Mouse (Mus musculus): ENCODE data around the gene Clint1.
A peak's percentile ranks its signal among the peaks of the same experiment; 100 is the strongest.

The Clint1 gene

DNA sequence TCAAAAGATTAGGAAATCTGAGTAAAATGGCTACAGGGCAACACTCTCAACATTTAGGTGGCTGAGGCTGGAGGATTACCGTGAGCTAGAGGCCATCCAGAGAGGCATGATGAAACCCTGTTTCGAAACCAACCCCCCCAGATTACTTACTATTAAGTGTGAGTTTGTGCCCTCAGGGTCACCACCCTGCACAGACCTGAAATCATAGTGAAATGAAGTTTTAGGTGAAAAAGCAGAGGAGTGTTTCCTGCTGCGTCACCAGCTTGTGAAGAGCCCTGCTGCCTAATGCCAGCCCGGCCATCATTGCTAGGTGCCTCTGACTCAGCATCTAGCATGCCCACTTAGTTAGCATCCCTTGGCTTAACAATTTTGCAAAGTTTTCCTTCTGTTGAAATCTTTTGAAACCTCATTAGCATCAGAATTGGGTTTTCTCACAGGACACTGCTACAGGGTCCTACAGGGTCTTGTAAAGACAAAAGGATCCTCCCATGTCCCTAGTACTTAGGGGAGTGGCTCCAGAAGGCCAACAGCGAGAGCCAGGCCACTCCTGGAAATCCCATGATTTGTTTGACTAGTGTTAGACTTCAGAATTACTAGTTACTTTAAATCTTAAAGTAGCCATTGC lies 33.9 kb downstream of the Clint1 start:
- no peak for DNase-seq

DNA sequence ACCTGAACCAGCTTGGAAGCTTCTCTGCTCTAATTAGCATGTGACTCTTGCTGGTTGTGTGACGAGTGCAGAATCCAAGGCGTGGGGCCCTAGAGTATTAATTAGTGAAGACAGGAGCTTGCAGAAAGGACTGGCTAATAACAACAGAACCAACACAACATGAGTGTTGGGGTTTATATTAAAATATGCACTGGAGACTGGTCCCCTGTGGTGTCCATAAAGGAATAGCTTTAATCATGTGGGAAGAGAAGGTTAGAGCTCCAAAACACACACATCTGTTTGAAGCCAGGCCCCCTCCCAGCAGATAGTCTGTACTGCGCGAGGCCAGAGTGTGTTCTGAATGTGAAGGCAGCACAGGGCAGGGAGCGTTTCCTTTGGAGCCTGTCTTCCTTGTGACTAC lies 34.7 kb downstream of the Clint1 start:
- no peak for DNase-seq

DNA sequence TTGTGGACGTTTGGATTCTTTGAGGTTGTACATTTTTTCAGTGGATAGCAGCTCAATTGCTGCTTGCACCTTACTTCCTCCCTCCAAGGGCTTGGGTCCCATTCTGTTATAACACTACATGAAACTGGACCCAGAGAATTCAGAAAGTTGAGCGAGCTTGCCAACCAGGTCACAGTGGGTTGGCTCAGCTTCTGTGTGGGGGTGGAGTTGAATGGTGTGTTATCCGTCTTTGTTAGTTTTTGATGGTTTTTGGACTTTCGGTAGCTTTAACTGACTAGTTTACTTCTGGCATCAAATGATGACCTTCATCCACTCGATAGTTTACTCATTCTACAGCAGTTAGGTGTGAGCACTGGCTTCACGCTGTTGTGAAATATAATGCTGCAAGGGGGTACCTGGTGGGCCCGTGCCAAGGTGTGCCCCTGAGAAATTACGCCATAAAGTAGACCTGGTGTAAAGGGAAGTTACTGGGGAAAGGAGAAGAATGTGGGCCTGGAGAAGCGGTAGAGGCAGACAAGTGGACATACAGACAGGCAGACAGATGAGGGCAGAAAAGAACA lies 36.7 kb downstream of the Clint1 start:
- DNase-seq: no peak

DNA sequence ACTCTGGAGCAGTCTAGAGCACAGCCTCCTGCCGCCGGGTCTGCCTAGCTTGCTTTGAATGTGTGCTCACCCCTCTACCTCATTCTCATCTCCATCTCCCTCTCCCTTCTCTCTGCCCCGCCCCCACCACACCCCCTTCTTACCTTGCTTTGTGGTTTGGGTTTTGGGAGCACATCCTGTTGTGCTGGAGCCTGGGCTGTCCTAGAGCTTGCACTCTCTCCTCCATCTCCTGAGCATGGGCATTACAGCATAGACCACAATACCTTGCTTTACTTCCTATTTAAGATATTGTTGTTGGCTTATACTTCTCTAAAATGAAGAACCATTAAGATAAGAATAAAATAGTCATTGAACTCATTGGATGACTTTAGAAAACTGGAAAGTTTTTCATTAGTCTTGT lies 38.1 kb downstream of the Clint1 start:
- DNase-seq: no peak

DNA sequence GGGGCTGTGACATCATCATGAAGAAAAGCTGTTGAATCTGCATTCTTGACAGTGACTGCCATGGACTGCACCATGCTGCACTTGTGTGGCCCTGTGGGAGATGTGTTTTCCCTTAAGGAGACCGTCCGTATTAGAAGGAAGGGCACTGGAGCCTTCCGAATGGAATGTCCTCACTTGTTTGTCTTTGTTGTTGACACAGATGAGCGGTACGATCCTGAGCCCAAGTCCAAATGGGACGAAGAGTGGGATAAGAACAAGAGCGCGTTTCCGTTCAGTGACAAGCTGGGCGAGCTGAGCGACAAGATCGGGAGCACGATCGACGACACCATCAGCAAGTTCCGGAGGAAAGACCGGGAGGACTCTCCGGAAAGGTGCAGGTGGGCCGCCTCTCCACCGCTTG lies 38.6 kb downstream of the Clint1 start:
- DNase-seq: no peak

DNA sequence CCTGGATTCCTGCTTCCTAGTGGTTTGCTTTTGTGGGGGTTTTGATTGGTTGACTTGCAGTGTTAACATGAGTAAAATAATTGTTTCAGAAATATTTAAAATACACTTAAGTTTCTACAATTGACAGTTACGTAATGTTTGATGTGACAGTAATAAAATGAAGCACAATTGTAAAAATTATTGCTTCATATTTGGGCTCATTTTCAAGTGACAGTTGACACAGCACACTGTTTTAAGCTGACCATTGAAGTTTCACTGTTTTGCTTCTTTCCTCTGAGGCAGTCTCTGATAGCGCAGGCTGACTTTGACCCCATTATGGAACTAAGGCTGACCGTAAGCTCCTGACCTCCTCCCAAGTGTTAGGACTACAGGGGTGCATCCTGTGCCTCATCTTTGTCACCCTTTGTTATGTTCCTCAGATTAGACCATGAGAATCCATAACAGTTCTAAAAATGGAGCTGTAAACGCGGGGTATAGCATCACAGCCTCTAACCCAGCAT lies 41.1 kb downstream of the Clint1 start:
- no peak for DNase-seq

DNA sequence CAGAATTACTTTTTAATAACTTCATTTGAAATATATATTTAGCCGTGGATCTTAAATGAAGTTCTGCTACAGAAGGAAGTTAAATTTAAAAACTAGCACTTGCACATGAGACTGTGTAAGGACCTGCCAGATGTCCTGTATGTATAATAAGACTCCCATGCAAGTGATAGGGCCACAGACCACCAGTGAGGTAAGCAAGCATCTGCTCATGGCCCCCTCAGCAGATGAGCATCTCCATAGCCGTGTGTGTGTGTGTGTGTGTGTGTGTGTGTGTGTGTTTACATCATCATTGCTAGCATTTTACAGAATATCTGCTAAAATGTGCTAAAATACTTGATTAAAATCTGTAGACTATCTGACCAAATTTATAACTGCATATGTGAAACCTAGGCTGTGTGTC lies 45.5 kb downstream of the Clint1 start:
- no peak for DNase-seq

DNA sequence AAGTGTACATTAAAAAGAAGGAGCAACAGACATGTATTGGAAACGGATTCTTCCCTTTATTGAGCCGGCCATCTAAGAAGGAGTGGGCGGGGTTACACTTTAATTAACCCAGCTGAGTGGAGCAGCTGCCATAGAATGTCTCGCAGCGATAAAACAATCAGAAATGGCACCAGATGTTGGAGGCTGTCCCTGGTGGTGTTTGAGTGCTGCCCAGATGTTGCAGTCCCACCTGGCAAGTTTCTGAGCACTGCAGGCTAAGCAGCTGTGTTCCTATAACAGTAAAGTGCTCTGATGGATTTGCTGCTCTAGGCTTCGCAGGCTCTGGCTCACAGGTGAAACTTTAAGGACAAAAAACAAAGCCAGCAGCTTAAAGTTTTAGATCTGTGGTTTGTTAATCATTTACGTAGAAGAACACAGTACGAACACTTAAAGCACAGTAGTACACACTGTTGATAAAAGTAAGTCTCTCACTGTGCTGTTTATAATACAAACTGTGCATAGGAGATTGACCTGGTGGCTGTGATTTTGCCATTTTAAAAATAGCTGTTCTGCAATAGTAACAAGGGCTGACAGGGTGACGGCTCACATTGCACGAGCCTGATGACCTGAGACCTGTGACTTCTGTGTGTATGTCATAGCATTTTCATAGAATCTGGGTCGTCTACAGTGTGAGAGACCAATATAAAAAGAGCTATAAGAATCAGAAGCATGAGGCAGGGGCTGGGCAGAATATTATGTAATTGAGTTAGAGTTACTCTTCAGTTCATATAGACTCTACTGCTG lies 48.6 kb downstream of the Clint1 start:
- no peak for DNase-seq

DNA sequence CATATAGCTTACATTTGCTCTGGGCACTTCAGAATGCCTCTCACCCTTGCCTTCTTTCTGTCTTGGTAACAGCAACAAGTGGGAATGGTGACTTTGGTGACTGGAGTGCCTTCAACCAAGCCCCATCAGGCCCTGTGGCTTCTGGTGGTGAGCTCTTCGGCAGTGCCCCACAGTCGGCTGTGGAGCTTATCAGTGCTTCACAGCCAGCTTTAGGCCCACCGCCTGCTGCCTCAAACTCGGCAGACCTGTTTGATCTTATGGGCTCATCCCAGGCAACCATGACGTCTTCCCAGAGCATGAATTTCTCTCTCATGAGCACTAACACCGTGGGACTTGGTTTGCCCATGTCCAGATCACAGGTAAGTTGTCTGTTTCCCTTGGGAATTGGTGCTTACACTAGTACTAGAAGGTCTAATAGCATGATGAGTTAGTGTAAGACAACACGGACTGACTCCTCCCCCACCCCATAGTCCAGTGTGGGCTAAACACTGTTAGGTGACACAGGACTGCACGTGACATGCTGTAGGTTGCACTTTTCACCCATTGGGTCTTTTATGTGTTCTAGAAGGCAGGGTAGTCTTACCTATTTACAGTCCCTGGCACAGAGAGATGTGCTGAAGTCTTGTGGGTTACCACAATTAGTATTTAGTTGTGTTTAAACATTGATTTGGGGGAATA lies 54.4 kb downstream of the Clint1 start:
- DNase-seq: no peak

DNA sequence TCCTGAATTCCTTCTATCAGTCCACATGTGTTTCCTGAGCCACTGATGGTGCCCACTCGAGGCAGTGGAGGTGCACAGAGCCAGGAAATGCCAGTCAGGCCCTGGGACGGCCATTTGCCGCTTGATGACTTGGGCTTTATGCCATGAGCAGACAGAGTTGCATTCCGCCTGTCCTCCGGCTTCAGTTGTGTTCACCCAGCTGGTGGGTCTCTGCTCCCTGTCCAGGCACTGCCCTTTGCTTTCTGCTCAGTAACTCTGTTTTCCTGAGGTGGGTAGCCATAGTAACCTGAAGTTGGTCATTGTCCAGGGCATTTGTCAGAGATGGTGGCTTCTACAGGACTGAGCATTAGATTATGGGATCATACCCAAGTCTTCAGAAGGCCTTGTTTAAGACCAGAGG lies 55.5 kb downstream of the Clint1 start:
- no peak for DNase-seq

DNA sequence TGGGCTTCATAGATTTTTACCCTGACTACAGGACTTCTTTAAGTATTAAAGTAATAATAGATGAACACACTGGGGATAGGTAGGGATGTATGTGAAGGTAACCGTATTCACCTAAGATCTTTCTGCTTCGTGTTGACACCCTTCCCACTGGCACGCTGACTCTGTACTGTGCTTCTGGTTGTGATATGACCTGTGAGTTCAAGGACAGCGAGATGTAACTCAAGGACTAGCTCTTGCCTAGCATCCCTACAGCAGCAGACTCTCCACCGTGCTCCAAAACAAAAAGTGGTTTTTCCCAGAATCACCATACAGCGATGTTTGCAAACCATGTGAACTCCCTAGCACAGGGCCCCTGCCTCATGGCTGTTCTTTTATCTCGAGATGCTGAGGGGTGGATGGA lies 56.2 kb downstream of the Clint1 start:
- no peak for DNase-seq

DNA sequence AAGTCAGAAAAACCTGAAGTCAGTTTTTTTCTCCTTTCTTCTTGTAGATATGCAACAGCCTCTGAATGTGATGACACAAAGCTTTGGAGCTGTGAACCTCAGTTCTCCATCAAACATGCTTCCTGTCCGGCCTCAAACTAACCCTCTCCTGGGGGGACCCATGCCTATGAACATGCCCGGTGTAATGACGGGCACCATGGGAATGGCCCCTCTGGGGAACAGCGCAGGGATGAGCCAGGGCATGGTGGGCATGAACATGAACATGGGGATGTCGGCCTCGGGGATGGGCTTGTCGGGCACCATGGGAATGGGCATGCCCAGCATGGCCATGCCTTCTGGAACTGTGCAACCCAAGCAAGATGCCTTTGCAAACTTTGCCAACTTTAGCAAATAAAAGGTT lies 57.0 kb downstream of the Clint1 start:
- no peak for DNase-seq

DNA sequence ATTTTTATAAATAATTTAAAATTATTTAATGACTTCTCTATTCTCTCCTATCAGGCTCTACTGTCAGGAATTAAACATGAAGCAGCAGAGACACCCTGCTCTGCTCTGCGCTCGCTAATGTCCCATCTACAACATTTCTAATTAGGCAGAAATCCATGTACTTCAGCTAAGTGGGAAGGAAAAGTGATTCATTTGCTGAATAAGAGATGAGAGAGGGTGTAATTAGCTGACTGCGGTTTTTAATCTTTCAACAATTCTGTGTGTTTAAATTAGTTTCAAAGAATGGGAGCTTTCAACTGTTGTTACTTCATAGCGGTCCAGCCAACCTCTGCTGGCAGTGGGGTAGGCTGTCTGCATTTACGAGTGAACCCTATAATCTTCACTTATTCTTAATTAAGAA lies 58.9 kb downstream of the Clint1 start:
- no peak for DNase-seq

DNA sequence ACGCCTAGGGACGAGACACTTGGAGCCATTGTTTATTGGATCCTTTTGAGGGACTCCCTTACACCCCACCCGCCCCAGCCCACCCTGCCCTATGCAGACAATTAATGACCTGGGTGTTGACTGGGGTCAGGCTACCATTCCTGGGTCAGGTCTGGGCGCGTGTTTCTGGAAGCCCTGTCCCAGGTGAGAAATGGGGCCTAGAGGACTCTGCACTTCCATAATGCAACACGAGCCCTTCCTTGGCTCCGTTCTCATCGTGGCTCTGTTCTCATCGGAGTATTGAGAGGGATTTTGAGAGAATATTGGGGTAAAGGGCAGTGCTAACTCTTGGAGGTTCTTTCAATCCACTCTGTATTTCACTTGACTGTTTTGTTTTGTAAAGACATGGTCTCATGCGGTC lies 64.3 kb downstream of the Clint1 start:
- no peak for DNase-seq

DNA sequence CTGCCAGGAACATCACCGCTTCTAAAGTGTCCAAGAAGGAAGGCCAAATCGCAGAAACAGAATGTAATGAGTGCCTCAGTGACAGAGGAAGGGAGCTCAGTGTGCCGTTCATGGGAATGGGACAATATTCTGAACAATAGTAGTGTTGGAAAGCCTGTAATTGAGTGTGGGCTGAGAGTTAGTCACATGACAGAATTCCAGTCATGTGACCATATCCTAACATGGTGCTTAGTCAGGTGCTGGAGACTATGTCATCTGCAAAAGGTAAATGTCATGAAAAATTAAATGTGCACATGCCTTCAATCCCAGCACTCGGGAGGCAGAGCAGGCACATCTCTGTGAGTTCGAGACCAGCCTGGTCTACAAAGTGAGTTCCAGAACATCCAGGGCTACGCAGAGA lies 66.2 kb downstream of the Clint1 start:
- no peak for DNase-seq

DNA sequence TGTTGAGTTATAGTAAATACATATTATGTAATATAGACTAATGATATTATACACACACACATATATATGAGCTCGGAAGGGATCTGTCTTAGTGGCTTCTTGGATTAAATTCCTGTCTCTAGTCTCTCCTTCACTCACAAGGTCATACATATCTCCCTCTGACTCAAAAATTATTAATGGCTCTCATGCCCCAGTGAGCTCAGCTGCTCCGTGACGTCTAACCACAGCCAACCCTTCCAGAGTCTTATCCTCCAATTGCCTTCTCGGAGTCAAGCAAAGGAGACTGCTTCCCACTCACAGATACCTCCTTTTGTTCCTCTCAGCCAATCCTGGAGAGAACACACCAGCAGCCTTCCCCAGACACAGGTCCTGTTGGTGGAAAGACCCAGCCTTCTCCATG lies 67.0 kb downstream of the Clint1 start:
- DNase-seq: no peak

DNA sequence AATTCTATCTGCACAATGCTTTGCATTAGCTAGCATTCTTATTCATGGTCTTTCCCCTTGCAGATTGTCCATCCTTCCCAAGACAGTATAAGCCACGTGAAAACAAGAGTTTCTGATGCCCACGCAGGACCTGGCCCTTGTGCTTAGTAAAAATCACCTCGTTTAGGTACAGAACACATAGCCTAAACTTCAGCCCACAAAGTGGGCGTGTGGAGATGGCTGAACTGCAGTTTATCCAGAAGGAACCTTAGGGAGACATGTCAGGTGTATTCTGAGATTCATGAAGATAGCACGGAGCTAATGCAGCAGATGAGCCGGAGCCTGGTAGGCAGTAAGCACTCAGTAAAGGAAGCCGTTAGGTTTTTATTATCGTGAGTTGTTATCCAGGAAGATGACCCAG lies 69.2 kb downstream of the Clint1 start:
- DNase-seq: no peak

DNA sequence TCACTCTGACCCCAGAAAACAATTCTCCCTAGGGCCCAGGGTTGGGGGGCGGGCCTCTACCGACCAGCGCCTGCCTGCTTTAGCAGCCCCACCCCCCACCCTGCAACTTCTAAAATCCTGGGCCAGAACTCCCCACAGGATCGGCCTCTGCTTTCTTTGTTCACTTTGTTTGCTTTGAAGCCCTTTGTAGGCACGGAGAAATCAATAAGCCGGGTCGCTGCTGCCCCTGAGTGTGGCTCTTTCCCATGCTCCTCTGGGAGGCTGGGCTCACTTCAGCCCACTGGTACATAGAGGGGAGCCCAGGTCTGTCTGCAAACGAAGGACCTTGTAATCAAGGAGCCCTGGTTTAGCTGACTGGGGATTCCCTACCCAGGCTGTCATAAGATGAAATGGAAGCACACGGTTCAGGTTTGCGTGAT lies 69.6 kb downstream of the Clint1 start:
- no peak for DNase-seq

DNA sequence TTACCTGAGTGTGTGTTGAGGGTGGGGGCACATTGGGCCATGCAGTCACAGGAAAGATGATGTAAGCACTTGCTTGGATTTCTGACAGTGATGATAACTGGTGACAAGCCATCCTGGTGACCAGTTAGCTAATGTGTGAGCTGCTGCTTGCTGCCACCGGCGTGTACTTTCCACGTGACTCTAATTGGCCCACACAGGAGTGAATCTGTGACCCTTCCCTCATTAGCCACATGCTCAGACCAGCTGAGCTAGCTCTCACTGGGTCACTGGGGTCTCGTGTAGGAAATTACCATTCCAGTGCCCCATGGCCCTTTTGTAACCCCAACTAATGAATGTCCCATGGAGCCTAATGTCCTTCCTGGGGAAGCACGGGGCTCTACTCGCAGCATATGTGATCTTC lies 73.6 kb downstream of the Clint1 start:
- no peak for DNase-seq

DNA sequence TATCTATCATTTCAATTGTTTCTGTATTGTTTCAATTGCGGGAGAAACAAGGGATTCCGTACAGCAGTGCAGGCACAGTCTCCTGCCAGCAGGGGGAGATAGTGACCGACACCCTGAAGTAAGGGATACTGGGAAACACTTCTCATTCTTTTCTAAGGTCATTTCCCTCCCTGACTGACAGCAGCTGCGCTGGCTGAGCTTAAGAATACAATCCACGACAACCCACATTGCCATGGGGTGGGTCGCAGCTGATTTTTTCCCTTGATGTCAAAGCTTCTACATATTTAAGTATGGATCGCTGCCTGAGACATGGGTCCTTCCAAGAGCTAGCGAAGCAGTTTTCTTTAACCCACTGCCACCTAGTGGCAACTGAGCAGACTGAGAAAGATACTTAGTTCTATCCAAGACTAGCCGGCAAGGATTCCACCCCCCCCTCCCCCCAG lies 74.8 kb downstream of the Clint1 start:
- peak; percentile 78 to 82 for DNase-seq

DNA sequence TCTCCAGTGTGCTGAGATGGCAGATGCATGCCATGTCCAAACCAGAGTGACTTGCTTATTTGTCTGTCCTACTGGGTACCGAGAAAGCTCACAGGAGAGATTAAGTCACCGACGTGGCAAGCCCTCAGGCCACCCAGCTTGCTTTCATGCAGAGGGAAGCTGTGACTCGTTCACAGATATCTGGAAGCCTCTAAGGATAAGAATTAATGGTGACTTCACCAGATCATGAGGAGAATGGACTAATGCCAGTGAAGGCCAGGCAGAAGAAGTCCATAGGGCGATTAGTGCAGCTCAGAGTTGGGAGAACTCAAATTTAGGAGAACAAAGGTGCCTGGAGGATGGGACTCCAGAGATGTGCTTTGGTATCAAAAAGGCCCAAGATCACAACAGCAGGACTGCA lies 75.6 kb downstream of the Clint1 start:
- DNase-seq: no peak

DNA sequence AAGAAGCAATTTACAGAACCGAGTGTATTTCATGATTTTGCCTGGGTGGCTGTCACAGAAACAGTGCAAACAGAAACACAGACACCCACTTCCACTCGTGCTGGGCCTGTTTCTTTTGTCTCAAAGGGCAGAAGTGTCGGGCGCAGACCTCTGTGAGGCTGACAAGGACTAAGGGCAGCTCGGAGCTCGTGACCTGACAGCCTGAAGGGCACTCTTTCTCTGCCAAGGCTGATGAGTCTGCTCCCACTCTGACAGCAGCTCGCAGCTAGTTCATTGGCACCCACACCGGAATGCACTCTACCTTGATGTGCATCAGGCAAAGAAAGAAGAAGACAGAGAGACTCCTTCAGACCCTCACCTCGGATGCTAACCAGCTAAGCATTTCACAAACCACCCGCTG lies 77.7 kb downstream of the Clint1 start:
- no peak for DNase-seq

DNA sequence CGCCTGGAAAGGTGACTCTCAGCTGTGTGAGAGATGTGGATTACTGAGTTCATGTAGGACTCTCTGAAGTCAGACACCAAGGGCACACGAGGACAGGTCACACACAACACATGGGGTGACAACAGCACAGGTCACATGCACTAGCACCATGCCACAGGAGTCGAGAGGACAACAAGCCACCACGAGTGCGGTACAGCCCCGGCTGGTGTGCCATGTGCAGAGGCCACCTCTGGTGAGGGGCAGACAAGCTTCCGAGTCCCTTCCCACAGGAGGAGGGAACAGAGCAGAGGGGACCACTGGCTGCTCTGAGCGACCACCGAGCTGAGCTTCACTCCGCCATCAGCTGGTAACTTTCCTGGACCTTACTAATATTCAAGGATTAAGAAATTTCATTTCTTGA lies 80.9 kb downstream of the Clint1 start:
- no peak for DNase-seq

DNA sequence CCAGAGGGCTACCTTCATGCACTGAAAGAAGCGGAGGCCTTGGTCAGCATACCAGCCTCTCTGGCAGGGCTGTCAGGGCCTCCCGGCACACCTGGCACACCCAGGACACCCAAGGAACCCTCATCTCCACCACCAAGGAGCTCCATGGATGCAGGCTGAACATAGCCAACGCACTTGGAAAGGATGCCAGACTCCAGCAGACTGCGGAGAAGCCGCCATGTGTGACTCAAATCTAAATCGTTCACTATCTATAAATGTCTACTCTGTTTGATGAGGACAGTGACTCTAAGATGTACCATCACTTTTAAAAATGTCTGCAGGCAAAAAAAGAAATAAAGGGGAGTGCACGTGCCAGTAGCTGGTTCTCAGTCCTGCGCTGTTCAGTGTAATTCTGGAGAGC lies 85.6 kb downstream of the Clint1 start:
- no peak for DNase-seq
